Comparison of ENCODE assay signal across 21 mouse cellular contexts in genomic region chr17:46598963-46599362, GRCm38 (mm10). TPM values are rescaled to one million over a fixed set of nuclear protein-coding genes. Genes with fewer than 3 reads are reported as not detected.
A peak's percentile ranks its signal among the peaks of the same experiment; 100 is the strongest.
DNase-seq lines count a peak whose midpoint lies in the region; ATAC-seq and TF ChIP-seq lines count a peak whose summit lies in the region.
"Had no signal": no experiment of that assay in that cellular context is flagged by ENCODE, and none has a peak within 500 bp of the region (broad histone marks: within the 10 kb centered on the region; RNA-seq: fewer than 3 reads in every experiment).

No protein-coding gene starts in this region.

- no peak for DNase-seq in frontal cortex, postnatal 14 days (ENCODE audit: low spot score in 2 of 2)
- DNase-seq in left cerebral cortex, adult 2 months (ENCODE audit: extremely low spot score in 1 of 2, low spot score in 2 of 2): no peak
- no peak for DNase-seq in left cerebral cortex, adult 8-10 months (ENCODE audit: low spot score in 2 of 2)
- peak; percentile 40 to 42 for DNase-seq in left cerebral cortex, postnatal 14 days (ENCODE audit: low spot score in 2 of 2)
- no peak for DNase-seq in left cerebral cortex, postnatal 4 days
- DNase-seq in brain, adult 2 months (ENCODE audit: low read depth, low spot score): peak; percentile 59
- DNase-seq in cerebellum, adult 9-11 months: no peak
- DNase-seq: adrenal gland, adult 2 months; adrenal gland, adult 8-10 months; adrenal gland, postnatal 10 days; adrenal gland, postnatal 14 days; adrenal gland, postnatal 25 days; adrenal gland, postnatal 36 days; B cell, adult 2 months; cerebellum, adult 11 months; cerebellum, adult 11-12 months; cerebellum, adult 18-20 months had no signal

- intact Hi-C loops in left cerebral cortex, adult 2 months (cut with DNase I): no loop called here
- intact Hi-C loops in left cerebral cortex, postnatal 14 days (cut with DNase I): loop anchor here (5.0 kb wide), 1 partner anchor 42 kb away; the partner anchor contains the start of gene Srf
- intact Hi-C loops in left cerebral cortex, postnatal 4 days (cut with DNase I): no loop called here

- no peak for TF ChIP-seq CTCF in left cerebral cortex, adult 2 months (IDR thresholded peaks at IDR 0.05)

- peak overlapping the region; percentile 24; the same call in 1 of the 2 replicates for H3K27ac ChIP-seq in left cerebral cortex, adult 2 months

- no peak overlapping the region for H3K4me3 ChIP-seq in left cerebral cortex, adult 2 months

- 0 out of 2 replicates have a peak, but pooled peaks have one; percentile 46 for ATAC-seq in frontal cortex, adult (ENCODE audit: low TSS enrichment)
- ATAC-seq: activated CD4-positive, CD25-positive, alpha-beta regulatory T cell, adult 4 months; CD4-positive, CD25-positive, alpha-beta regulatory T cell, adult 4 months; Patski had no signal

RNA-seq across cellular contexts. Expression of gene Ptk7, which starts 30.3 kb away (rescaled TPM):
- 1 to 10 TPM; 8.3 to 9.4 TPM for total RNA-seq in left cerebral cortex, adult 2 months (2021)
- total RNA-seq in left cerebral cortex, adult 8-10 months (2022): 10 to 100 TPM; 11.2 to 12.9 (median 11.8) TPM
- total RNA-seq in left cerebral cortex, postnatal 14 days (2021): 10 to 100 TPM; 13.8 to 13.9 TPM
- 10 to 100 TPM; 29.8 to 30.6 TPM for total RNA-seq in left cerebral cortex, postnatal 4 days (2021)

RNA-seq across cellular contexts. Expression of gene Srf, which starts 43.0 kb away (rescaled TPM):
- total RNA-seq in left cerebral cortex, adult 2 months (2021): 10 to 100 TPM; 57.0 to 74.2 TPM
- total RNA-seq in left cerebral cortex, adult 8-10 months (2022): 10 to 100 TPM; 57.3 to 61.0 (median 60.6) TPM
- 10 to 100 TPM; 52.0 to 65.9 TPM for total RNA-seq in left cerebral cortex, postnatal 14 days (2021)
- total RNA-seq in left cerebral cortex, postnatal 4 days (2021): 10 to 100 TPM; 55.2 to 58.1 TPM

RNA-seq across cellular contexts. Expression of gene Klc4, which starts 46.9 kb away (rescaled TPM):
- total RNA-seq in left cerebral cortex, adult 2 months (2021): 10 to 100 TPM; 21.9 to 24.4 TPM
- 10 to 100 TPM; 20.8 to 23.4 (median 22.5) TPM for total RNA-seq in left cerebral cortex, adult 8-10 months (2022)
- total RNA-seq in left cerebral cortex, postnatal 14 days (2021): 10 to 100 TPM; 15.8 to 16.5 TPM
- total RNA-seq in left cerebral cortex, postnatal 4 days (2021): 10 to 100 TPM; 18.9 to 20.4 TPM

RNA-seq across cellular contexts. Expression of gene Mrpl2, which starts 47.1 kb away (rescaled TPM):
- total RNA-seq in left cerebral cortex, adult 2 months (2021): 10 to 100 TPM; 49.1 to 53.2 TPM
- 10 to 100 TPM; 54.2 to 66.0 (median 59.1) TPM for total RNA-seq in left cerebral cortex, adult 8-10 months (2022)
- total RNA-seq in left cerebral cortex, postnatal 14 days (2021): 10 to 100 TPM; 45.6 to 54.2 TPM
- total RNA-seq in left cerebral cortex, postnatal 4 days (2021): 10 to 100 TPM; 34.3 to 43.6 TPM

RNA-seq across cellular contexts. Expression of gene Cul7, which starts 51.2 kb away (rescaled TPM):
- total RNA-seq in left cerebral cortex, adult 2 months (2021): 10 to 100 TPM; 25.9 to 30.0 TPM
- total RNA-seq in left cerebral cortex, adult 8-10 months (2022): 10 to 100 TPM; 28.0 to 33.6 (median 32.5) TPM
- total RNA-seq in left cerebral cortex, postnatal 14 days (2021): 10 to 100 TPM; 30.2 to 33.4 TPM
- 10 to 100 TPM; 64.7 to 71.0 TPM for total RNA-seq in left cerebral cortex, postnatal 4 days (2021)

Comparison
In these comparisons a context has a peak if more than half of its experiments do, and no peak if none do; other contexts are left out.
1. DNase-seq: peak in left cerebral cortex, postnatal 14 days (2 of 2) and brain, adult 2 months (single experiment); none in frontal cortex, postnatal 14 days (0 of 2), left cerebral cortex, adult 2 months (0 of 2), left cerebral cortex, adult 8-10 months (0 of 2), left cerebral cortex, postnatal 4 days (single experiment) and cerebellum, adult 9-11 months (single experiment).